Mouse (Mus musculus) left cerebral cortex, postnatal 36 days (tissue): Measurements from ENCODE around the gene Eef2kmt. TPM values are rescaled to one million over a fixed set of nuclear protein-coding genes. Genes with fewer than 3 reads are reported as not detected.
"Not testable (repeated sequence)": the region's sequence is repeated elsewhere in the genome, so short reads cannot be mapped to it uniquely, and the experiment has no call there.

Source experiments
- DNase-seq, 2 experiments: peaks; one replicate each; pipeline ENCODE4 v3.0.0; 2021 to 2022; ENCODE audit warnings: low spot score in 2 of 2, mixed read lengths in 1 of 2
- intact Hi-C: fragments of 180-260 bp; cut with DNase I; formaldehyde crosslinking; loops from one replicate; pipeline ENCODE4 v1.15.1; 2025
- microRNA-seq: library from miRNA; unstranded; fragments of <30 nt; microRNA quantifications from one replicate; pipeline ENCODE4 v1.2.0, GENCODE M21; 2022
- total RNA-seq, 2 experiments: library from RNA; stranded (reverse); gene quantifications; 2 replicates each; pipeline ENCODE4 v1.2.3; 2021

The Eef2kmt gene
- total RNA-seq, 2 experiments from 2014 or later, result 3.8 to 4.1 TPM

GRCm38 (mm10) chr16:5227501-5227900 is 28.3 kb downstream of the Eef2kmt start:
- intact Hi-C loops, DNase-seq: not testable (repeated sequence)

- DNase-seq, intact Hi-C loops: not testable (repeated sequence)
Observed at GRCm38 (mm10) chr16:5226534-5226933, 29.2 kb downstream of the Eef2kmt start.

GRCm38 (mm10) chr16:5222140-5222539 is 33.6 kb downstream of the Eef2kmt start, which contains the start of gene AU021092:
AU021092 (minus strand) TSS chr16:5222299.
- DNase-seq, result no peak
- intact Hi-C loops, result no loop called here

GRCm38 (mm10) chr16:5221403-5221802 is 34.4 kb downstream of the Eef2kmt start:
- intact Hi-C loops, result no loop called here
- DNase-seq, result no peak

GRCm38 (mm10) chr16:5217341-5218133 is 38.2 kb downstream of the Eef2kmt start:
- DNase-seq, result no peak

GRCm38 (mm10) chr16:5216686-5217085 is 39.1 kb downstream of the Eef2kmt start:
- no peak for DNase-seq
- intact Hi-C loops, result no loop called here

More at GRCm38 (mm10) chr16:5217341-5218133, 38.2 kb downstream of the Eef2kmt start:
- intact Hi-C loops, result no loop called here

GRCm38 (mm10) chr16:5214126-5214525 is 41.7 kb downstream of the Eef2kmt start:
- DNase-seq, result no peak
- intact Hi-C loops, result no loop called here

GRCm38 (mm10) chr16:5212150-5212549 is 43.6 kb downstream of the Eef2kmt start:
- intact Hi-C loops, result no loop called here
- DNase-seq, result peak in 1 of 2 experiments; percentile 12

- no peak for DNase-seq
- intact Hi-C loops, result no loop called here
Observed at GRCm38 (mm10) chr16:5210365-5210764, 45.4 kb downstream of the Eef2kmt start.

- intact Hi-C loops, result no loop called here
- no peak for DNase-seq
Observed at GRCm38 (mm10) chr16:5206051-5206450, 49.7 kb downstream of the Eef2kmt start.

- DNase-seq, result no peak
- intact Hi-C loops, result no loop called here
Observed at GRCm38 (mm10) chr16:5205431-5205970, 50.3 kb downstream of the Eef2kmt start.

- intact Hi-C loops, result loop anchor here (2.0 to 5.0 kb wide), 2 partner anchors 41 to 263 kb away; no protein-coding TSS in a partner anchor
- DNase-seq, result peak; percentile 76 to 81
Observed at GRCm38 (mm10) chr16:5203668-5204433, 51.9 kb downstream of the Eef2kmt start, which contains the start of gene Nagpa. Nagpa (minus strand) TSS chr16:5204012.

- DNase-seq, result no peak
Observed at GRCm38 (mm10) chr16:5203200-5203599, 52.6 kb downstream of the Eef2kmt start.

GRCm38 (mm10) chr16:5202681-5203080 is 53.1 kb downstream of the Eef2kmt start:
- DNase-seq, result peak; percentile 46 to 50
- intact Hi-C loops, result loop anchor here (2.0 to 5.0 kb wide), 2 partner anchors 42 to 265 kb away; no protein-coding TSS in a partner anchor

More at GRCm38 (mm10) chr16:5203200-5203599, 52.6 kb downstream of the Eef2kmt start:
- intact Hi-C loops, result loop anchor here (2.0 to 5.0 kb wide), 2 partner anchors 42 to 264 kb away; no protein-coding TSS in a partner anchor

GRCm38 (mm10) chr16:5195080-5195479 is 60.7 kb downstream of the Eef2kmt start:
- DNase-seq, result no peak
- intact Hi-C loops, result no loop called here

Small RNAs within 50 kb of the gene (microRNA-seq; reads per million reads assigned to microRNA genes)
- not detected for gene Gm23689
- gene Gm26095, result not detected
- gene Mir6364, result not detected

Other genes with a start within 250 kb of the Eef2kmt start
- gene Smim22, start 248.7 kb downstream of the Eef2kmt start, total RNA-seq, result not detected
- gene Rogdi, start 242.4 kb downstream of the Eef2kmt start, total RNA-seq, result 100 to 1,000 TPM; 195 to 236 TPM
- 100 to 1,000 TPM; 145 to 150 TPM for gene Glyr1, start 206.1 kb downstream of the Eef2kmt start, total RNA-seq
- gene Ubn1, start 205.9 kb downstream of the Eef2kmt start, total RNA-seq, result 10 to 100 TPM; 39.4 to 49.6 TPM
- under 1 TPM; 0.44 to 0.66 TPM for gene Ppl, start 123.6 kb downstream of the Eef2kmt start, total RNA-seq
- gene Sec14l5, start 108.9 kb downstream of the Eef2kmt start, total RNA-seq, result 1 to 10 TPM; 5.6 to 6.3 TPM
- gene Nagpa, start 52.0 kb downstream of the Eef2kmt start, total RNA-seq, result 10 to 100 TPM; 10.7 to 12.7 TPM
- gene AU021092, start 33.7 kb downstream of the Eef2kmt start, total RNA-seq, result 1 to 10 TPM; 5.3 to 5.8 TPM
- 10 to 100 TPM; 28.2 to 28.7 TPM for gene Alg1, start 22.4 kb downstream of the Eef2kmt start, total RNA-seq